In genomic region chr4:66033826-66034225, GRCm38 (mm10) we compare ENCODE assay signal across 10 mouse cellular contexts.
DNase-seq lines count a peak whose midpoint lies in the region; ATAC-seq and TF ChIP-seq lines count a peak whose summit lies in the region.
"Had no signal": no experiment of that assay in that cellular context is flagged by ENCODE, and none has a peak within 500 bp of the region (broad histone marks: within the 10 kb centered on the region; RNA-seq: fewer than 3 reads in every experiment).

No protein-coding gene starts in this region.

- no peak overlapping the region for H3K4me2 ChIP-seq in hindbrain, postnatal 0 days (ENCODE audit: low read depth, low read length)
- no peak overlapping the region for H3K4me2 ChIP-seq in midbrain, embryonic 14.5 days (ENCODE audit: low read length)
- H3K4me2 ChIP-seq: midbrain, embryonic 12.5 days had no signal

- no peaks in the 10 kb centered on the region for H3K4me1 ChIP-seq in hindbrain, postnatal 0 days (ENCODE audit: insufficient read depth, low read length)
- H3K4me1 ChIP-seq in hindbrain, embryonic 10.5 days (replicated peaks): no peaks in the 10 kb centered on the region
- H3K4me1 ChIP-seq in midbrain, embryonic 14.5 days (ENCODE audit: control insufficient read depth, insufficient read depth, low read length): no peaks in the 10 kb centered on the region
- no peaks in the 10 kb centered on the region for H3K4me1 ChIP-seq in midbrain, embryonic 10.5 days

- peak; percentile 60 for TF ChIP-seq CTCF in hindbrain, postnatal 0 days (IDR thresholded peaks at IDR 0.05; ENCODE audit: low read depth)

- ATAC-seq in hindbrain, postnatal 0 days: no peak
- ATAC-seq in midbrain, embryonic 14.5 days (ENCODE audit: low FRiP score, low TSS enrichment): no peak
- ATAC-seq in inflammation-experienced regulatory T-cells, adult 6 months: no peak
- ATAC-seq: hindbrain, embryonic 16.5 days had no signal

- no peak overlapping the region for H3K4me3 ChIP-seq in hindbrain, postnatal 0 days (ENCODE audit: low read length)
- no peak overlapping the region for H3K4me3 ChIP-seq in hindbrain, embryonic 10.5 days
- H3K4me3 ChIP-seq in midbrain, embryonic 14.5 days (replicated peaks; ENCODE audit: low read depth, low read length): no peak overlapping the region
- H3K4me3 ChIP-seq in midbrain, embryonic 10.5 days: no peak overlapping the region
- H3K4me3 ChIP-seq: midbrain, embryonic 12.5 days had no signal

- H3K27me3 ChIP-seq in hindbrain, postnatal 0 days (ENCODE audit: insufficient read depth, low read length): no peaks in the 10 kb centered on the region
- H3K27me3 ChIP-seq in hindbrain, embryonic 10.5 days (ENCODE audit: insufficient read depth, poor library complexity, severe bottlenecking): no peaks in the 10 kb centered on the region
- H3K27me3 ChIP-seq in midbrain, embryonic 14.5 days (ENCODE audit: control insufficient read depth, insufficient read depth, low read length): no peaks in the 10 kb centered on the region
- H3K27me3 ChIP-seq in midbrain, embryonic 10.5 days (ENCODE audit: low read depth, poor library complexity, severe bottlenecking): no peaks in the 10 kb centered on the region
- H3K27me3 ChIP-seq: midbrain, embryonic 12.5 days had no signal

- 84% methylated on average over 3 of the region's 3 CpGs for WGBS in hindbrain, postnatal 0 days
- 67% methylated on average over 3 of the region's 3 CpGs for WGBS in hindbrain, embryonic 10.5 days
- 77% methylated on average over 3 of the region's 3 CpGs for WGBS in midbrain, embryonic 14.5 days
- WGBS in midbrain, embryonic 10.5 days: 68% methylated on average over 3 of the region's 3 CpGs

- H3K9me3 ChIP-seq in hindbrain, postnatal 0 days (ENCODE audit: low read length): no peaks in the 10 kb centered on the region
- no peaks in the 10 kb centered on the region for H3K9me3 ChIP-seq in hindbrain, embryonic 10.5 days
- no peaks in the 10 kb centered on the region for H3K9me3 ChIP-seq in midbrain, embryonic 14.5 days (ENCODE audit: control insufficient read depth, low read length)
- H3K9me3 ChIP-seq in midbrain, embryonic 10.5 days (replicated peaks): no peaks in the 10 kb centered on the region
- H3K9me3 ChIP-seq: midbrain, embryonic 12.5 days had no signal

- DNase-seq in hindbrain, postnatal 0 days (ENCODE audit: low spot score): no peak
- DNase-seq in hindbrain, embryonic 10.5 days (ENCODE audit: low spot score): no peak
- DNase-seq in midbrain, embryonic 14.5 days: peak; percentile 42
- no peak for DNase-seq in midbrain, embryonic 10.5 days (ENCODE audit: low spot score)
- DNase-seq in brain, adult 2 months (ENCODE audit: low read depth, low spot score): peak; percentile 36
- peak; percentile 43 for DNase-seq in retina, postnatal 1 day

- no peaks in the 10 kb centered on the region for H3K36me3 ChIP-seq in hindbrain, postnatal 0 days (ENCODE audit: insufficient read depth, low read length)
- H3K36me3 ChIP-seq in hindbrain, embryonic 10.5 days: no peaks in the 10 kb centered on the region
- no peaks in the 10 kb centered on the region for H3K36me3 ChIP-seq in midbrain, embryonic 14.5 days (ENCODE audit: control insufficient read depth, insufficient read depth, low read length)
- no peaks in the 10 kb centered on the region for H3K36me3 ChIP-seq in midbrain, embryonic 10.5 days
- H3K36me3 ChIP-seq: G1E; midbrain, embryonic 12.5 days had no signal

- H3K9ac ChIP-seq in hindbrain, postnatal 0 days (replicated peaks; ENCODE audit: low read length): no peak overlapping the region
- H3K9ac ChIP-seq in midbrain, embryonic 14.5 days (replicated peaks; ENCODE audit: low read length): no peak overlapping the region
- H3K9ac ChIP-seq: midbrain, embryonic 12.5 days had no signal

- no peak overlapping the region for H3K27ac ChIP-seq in hindbrain, postnatal 0 days
- H3K27ac ChIP-seq in hindbrain, embryonic 10.5 days: no peak overlapping the region
- H3K27ac ChIP-seq in midbrain, embryonic 14.5 days (replicated peaks; ENCODE audit: low read depth, low read length): no peak overlapping the region
- H3K27ac ChIP-seq in midbrain, embryonic 10.5 days (replicated peaks): no peak overlapping the region
- H3K27ac ChIP-seq: midbrain, embryonic 12.5 days had no signal

Comparison
In these comparisons a context has a peak if more than half of its experiments do, and no peak if none do; other contexts are left out.
1. DNase-seq: peak in midbrain, embryonic 14.5 days (single experiment), brain, adult 2 months (single experiment) and retina, postnatal 1 day (single experiment); none in hindbrain, postnatal 0 days (single experiment), hindbrain, embryonic 10.5 days (single experiment) and midbrain, embryonic 10.5 days (single experiment).